Mouse (Mus musculus): ENCODE results near the gene Chst11.

Gene Chst11

DNA sequence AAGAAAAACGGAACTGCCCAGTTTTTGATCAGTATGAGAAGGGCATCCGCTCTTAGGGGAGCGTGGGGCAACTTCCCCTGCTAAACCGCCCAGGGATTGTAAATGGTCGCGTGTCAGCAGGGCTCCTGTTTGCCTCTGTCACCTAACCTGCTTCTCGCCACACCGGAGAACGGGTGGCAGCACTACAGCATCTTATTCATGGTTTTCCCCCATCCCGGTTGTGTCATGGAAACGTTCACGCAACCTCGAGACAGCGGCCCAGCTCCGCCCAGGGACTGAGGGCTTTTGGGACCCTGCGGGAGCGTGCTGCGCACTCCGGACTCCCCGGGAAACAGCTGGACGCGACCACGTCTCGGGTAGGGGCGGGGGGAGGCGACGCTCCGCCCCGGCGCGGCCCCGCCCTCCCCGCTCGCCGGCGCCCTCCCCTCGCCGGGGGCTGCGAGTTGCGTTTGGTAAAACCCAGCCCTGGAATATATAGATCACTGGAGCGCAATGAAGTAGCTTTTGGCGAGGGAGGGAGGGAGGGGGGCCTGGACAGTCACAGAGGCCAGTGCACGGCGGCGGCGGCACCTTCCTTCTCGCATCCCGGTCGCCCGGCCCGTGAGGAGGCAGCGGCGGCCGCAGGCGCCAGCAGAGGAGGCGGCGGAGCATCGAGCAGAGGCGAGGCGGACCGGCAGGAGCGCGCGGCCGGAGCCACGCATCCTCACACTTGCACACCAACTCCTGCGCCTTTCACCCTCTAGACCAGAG lies at the start of gene Chst11:
TSS of gene Chst11 (plus strand) at position 549 of the 750 bp plus-strand sequence.
- DNase-seq, result peak; percentile 76

DNA sequence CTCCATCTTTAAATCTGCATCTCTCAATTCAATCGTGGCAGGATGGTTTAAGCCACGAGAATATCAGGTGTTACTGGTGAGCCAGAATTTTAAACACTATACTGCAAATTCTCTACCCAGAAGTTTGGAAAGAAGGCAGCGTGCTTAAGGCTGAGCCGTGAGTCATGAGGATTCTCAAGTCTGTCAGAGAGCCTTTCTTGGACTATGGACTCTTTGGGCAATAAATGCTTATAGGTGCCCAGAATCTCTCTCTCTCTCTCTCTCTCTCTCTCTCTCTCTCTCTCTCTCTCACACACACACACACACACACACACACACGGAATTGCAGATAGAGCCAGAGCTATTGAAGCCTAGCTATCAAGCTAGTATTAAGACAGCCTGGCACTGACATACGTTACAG lies 49.5 kb upstream of the Chst11 start:
- DNase-seq, result no peak

- DNase-seq, result no peak
These were observed 31.9 kb upstream of the Chst11 start for GRCm38 (mm10) chr10:82953415-82953814.

DNA sequence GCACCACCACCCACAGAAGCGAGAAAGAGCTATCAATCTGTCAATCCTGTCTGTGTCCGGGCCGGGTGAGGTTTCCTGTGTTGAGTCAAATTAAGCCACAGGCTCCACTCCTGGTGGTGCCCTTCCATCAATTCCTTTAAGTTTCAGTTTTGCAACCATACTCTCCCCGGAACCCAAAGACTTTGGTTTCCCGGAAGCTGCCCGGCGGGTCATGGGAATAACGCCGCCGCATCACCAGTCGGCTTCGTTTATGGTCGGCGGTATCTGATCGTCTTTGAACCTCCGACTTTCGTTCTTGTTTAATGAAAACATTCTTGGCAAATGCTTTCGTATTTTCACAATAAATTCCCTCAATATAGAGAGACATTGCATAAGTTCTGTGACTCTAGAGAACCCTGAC lies 30.2 kb upstream of the Chst11 start:
- no peak for DNase-seq

- DNase-seq, result no peak
These were observed 27.0 kb upstream of the Chst11 start for GRCm38 (mm10) chr10:82958218-82958761.

DNA sequence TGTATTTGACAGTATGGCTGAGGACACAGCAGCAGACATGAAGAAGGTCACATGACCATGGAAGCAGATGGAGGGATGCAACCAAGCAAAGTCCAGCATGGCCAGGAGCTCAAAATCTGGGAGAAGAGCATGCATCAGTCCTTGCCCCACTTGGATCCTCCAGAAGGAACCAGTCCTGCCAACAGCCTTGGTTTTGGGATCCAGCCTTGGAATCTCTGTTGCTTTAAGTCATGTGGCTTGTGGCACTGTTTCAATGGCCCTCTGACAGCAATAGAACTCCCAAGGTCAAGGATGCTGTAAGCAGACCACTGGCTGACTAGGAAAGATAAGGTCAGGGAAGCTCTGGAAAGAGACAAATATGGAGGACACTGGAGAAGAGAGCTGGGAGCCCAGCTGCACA lies 26.0 kb upstream of the Chst11 start:
- DNase-seq, result no peak

DNA sequence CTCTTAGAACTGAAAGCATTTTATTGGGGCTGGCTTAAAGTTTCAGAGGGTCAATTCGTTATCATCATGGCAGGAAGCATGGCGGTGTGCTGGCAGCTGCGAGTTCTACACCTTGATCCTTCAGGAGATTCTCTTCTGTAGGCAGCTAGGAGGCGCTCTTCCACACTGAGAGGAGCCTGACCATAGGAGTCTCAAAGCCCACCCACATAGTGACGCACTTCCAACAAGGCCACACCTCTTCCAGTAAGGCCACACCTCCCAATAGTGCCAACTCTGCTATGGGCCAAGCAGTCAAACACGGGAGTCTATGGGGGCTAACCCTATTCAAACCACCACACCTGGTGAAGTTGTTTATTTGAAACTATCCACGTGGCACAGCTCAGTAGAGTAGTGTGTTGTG lies 24.0 kb upstream of the Chst11 start:
- DNase-seq, result no peak

DNA sequence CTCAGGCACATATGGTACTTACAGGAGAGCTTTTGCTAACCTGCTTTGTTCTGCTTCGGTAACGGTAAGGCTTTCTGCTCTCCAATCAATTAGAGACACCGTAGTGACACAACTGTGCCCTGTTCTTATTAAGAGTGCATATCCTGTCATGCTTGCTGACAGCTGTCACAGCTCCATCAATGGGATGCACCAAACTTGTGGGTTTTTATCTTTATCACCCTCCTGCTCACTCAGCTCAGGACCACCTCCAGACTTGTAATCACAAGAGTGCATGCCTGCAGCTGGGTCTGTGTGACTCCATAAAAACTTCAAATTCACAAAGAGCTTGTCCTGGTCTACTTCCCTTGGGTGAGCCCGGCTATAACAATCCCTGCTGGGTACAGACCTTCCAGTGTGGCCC lies 23.3 kb upstream of the Chst11 start:
- no peak for DNase-seq

DNA sequence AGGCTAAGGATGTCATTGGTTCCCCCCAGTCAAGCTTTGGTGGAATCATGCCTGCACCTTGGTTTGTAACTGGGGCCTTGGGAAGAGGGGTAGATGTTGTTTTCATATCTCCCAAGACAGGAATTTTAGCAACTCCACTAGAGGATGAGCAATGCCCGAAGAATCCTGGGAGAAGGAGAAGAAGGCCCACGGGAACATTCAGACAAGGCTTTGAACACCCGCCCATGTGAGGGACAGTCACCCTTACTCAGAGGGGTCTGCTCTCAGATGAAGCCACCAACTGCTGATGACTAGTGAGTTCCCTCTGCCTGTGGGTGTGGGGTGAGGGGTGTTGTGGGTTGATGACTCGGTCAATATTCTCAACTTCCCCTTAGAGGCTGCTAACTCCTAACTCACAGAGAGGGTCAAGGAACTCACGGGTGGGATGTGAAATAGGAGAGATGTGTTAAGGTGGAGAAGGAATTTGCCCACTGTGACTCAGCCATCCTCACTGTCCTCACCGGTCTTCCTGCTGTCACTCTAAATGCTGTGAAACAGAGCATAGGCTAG lies 22.8 kb upstream of the Chst11 start:
- DNase-seq, result no peak

- DNase-seq, result no peak
These were observed 20.8 kb upstream of the Chst11 start for GRCm38 (mm10) chr10:82964491-82964890.

- DNase-seq, result no peak
These were observed 18.6 kb upstream of the Chst11 start for GRCm38 (mm10) chr10:82966672-82967071.

DNA sequence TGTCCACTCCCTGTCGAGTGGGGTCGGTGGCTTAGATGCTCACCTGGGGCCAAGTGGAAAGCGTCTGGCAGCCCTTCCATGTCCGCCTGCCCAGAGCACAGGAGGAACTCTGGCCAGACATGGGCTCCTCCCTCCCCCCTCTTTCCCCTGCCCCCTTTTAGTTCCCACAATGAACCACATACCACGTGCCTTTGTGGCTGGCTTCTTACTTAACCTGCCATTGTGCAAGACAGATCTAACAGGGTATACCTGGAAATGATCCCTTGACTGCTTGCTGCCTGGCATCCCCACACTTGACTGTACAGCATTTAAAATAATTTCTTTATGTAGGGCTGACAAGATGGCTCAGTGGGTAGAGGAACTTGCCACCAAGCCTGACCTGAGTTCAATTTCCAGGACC lies 15.7 kb upstream of the Chst11 start:
- no peak for DNase-seq

DNA sequence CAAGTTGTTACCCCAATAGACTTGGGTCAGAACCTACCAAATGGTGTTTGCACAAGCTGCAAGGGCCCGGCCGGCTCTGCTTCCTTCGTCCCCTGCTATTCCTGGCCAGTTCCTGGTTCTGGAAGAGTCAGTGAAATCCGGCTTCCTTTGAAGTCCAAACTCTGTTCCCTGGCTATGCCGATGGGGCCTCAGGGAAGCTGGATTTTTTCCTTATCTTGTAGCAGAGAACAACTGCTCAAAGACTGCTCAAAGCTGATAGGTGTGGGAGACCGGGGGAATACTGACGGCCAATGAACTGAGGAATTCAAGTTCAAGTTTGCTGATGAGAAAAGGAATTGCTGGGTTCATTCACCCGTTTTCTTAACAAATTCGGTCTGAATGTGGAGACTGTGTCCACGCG lies 13.7 kb upstream of the Chst11 start:
- no peak for DNase-seq

DNA sequence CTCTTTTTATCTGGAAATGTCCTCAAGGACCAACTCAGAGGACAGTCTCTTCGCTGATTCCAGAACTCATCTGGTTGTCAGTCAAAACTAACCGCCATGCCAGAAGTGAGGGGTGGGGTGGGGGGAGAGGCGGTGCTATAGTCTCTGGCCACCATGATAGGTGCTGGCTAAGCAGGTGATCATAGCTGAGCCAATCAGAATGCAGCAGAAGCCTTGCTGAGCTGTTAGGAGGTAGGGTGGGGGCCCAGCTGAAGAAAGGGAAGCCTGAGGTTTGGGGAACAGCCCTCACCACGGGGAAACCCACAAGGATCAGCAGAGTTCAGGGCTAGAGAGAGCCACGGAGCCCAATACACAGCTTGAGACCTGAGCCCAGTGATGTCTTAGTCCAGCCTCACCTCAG lies 11.1 kb upstream of the Chst11 start:
- DNase-seq, result no peak

DNA sequence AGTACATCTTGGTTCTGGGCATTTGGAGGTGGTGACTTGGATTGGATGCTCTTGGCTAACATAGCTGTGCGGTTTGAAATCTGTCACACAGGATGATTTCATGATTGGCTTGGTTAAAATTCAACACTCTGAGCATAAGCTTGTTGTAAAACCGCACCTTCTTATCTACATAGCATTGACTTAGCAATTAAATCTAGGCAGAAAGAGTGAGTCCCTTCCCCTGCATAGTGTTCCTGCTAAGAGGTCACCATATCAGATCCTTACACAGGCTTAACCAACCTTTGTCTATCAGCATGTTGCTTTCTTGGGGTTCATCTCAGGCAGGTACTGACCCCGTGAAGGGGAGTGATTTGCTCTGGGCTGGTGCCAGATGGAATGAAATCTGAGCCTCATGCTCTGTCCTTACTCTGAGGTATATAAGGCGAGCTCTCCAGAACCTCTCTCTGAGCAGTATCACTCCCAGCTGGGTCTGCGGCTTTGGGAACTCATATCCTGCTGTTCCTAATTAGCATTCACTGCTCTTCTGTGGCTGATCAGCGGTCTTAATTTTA lies 10.6 kb upstream of the Chst11 start:
- no peak for DNase-seq

DNA sequence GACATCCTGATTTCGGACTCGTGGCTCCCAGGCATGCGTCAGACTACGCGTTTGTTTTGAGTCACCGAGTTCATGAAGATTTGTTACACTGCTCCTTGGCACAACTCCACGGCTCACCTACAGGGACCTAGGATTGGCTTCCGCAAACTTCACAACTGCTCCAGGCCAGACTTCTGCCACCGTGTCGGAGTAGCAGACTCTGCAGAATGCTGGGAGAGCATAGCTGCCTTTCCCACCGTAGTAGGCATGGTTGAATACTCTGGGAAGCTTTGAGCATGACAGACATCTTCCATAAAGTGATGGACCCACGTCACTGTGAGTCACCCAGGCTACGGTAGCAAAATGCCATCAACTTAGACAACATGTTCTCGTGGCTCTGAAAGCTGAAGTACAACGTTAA lies 9.5 kb upstream of the Chst11 start:
- no peak for DNase-seq

DNA sequence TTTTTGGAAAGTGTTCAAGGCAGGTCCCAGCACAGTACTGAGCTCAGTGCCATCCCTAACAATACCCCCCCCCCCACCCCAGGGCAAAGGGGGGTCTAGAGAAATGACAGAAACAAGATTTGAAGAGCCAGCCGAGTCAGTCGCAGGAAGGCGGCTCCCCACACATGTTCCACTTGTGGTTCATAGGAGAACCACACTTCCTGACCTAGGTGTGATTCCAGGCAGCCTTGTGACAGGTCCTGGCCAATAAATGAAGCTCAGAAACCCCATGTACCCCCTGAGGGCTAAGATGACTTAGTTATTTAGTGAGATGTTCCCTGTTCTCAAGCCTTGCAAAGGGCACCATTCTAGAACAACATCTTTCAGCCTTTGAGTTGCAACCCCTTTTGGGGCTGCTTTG lies 3.0 kb upstream of the Chst11 start:
- no peak for DNase-seq

GRCm38 (mm10) chr10:82985700-82986131 lies 418 bp downstream of the Chst11 start:
- DNase-seq, result peak; percentile 59

GRCm38 (mm10) chr10:82986251-82986992 lies 1.1 kb downstream of the Chst11 start:
- peak; percentile 19 for DNase-seq

- DNase-seq, result no peak
These were observed 1.7 kb downstream of the Chst11 start for GRCm38 (mm10) chr10:82986993-82987349.

DNA sequence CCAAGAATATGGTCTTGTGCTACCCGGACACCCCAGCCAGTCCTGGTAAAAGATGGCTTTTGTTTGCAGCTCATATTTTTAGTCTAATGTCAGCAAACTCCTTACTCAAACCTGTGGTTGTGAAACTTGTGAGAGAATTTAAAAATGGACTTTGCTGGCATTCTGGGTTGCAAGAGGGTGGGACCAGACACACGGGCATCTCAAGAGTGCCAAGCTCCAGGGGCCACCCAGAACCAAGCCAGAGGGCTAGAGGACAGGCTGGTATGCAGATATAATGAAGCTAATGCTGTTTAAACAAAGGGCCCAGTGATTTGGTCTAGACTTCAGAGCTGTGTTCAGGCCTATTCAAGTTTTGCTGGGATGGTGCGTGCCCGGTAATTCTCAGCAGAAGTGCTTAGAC lies 2.1 kb downstream of the Chst11 start:
- DNase-seq, result no peak

- DNase-seq, result no peak
These were observed 4.2 kb downstream of the Chst11 start for GRCm38 (mm10) chr10:82989418-82990025.

GRCm38 (mm10) chr10:82990918-82991317 lies 5.6 kb downstream of the Chst11 start:
- no peak for DNase-seq

Measured in cerebellum, adult 9-11 months (tissue).